Mouse (Mus musculus) left cerebral cortex, adult 8-10 months (tissue): ENCODE data around the gene Myl4. TPM values are rescaled to one million over a fixed set of nuclear protein-coding genes. Genes with fewer than 3 reads are reported as not detected.
"Not testable (repeated sequence)": the region's sequence is repeated elsewhere in the genome, so short reads cannot be mapped to it uniquely, and the experiment has no call there.

Experiments used
- DNase-seq, 2 experiments: peaks; one replicate each; pipeline ENCODE4 v3.0.0; 2022; ENCODE audit warnings: low spot score in 2 of 2
- total RNA-seq, 4 experiments: library from RNA; stranded (reverse); gene quantifications; 2 replicates each; pipeline ENCODE4 v1.2.4; 2022

Myl4 gene
- 10 to 100 TPM; 16.9 to 21.9 (median 18.7) TPM for total RNA-seq

- DNase-seq, result peak; percentile 97 to 100
These were observed at the start of gene Myl4, which contains the start of gene Cdc27 for GRCm38 (mm10) chr11:104550406-104550974. TSS of gene Myl4 (plus strand) at chr11:104550663. TSS of gene Cdc27 (minus strand) at chr11:104550620.

- no peak for DNase-seq
These were observed 42.0 kb upstream of the Myl4 start for GRCm38 (mm10) chr11:104508455-104508854.

GRCm38 (mm10) chr11:104510606-104511005 is 39.9 kb upstream of the Myl4 start:
- DNase-seq, result no peak

GRCm38 (mm10) chr11:104512436-104512835 is 38.0 kb upstream of the Myl4 start:
- DNase-seq, result no peak

- no peak for DNase-seq
These were observed 24.5 kb upstream of the Myl4 start for GRCm38 (mm10) chr11:104525935-104526334.

GRCm38 (mm10) chr11:104536843-104537242 is 13.6 kb upstream of the Myl4 start:
- no peak for DNase-seq

- no peak for DNase-seq
These were observed 12.4 kb upstream of the Myl4 start for GRCm38 (mm10) chr11:104537945-104538555.

- no peak for DNase-seq
These were observed 10.7 kb upstream of the Myl4 start for GRCm38 (mm10) chr11:104539811-104540210.

- not testable (repeated sequence) for DNase-seq
These were observed 7.1 kb upstream of the Myl4 start for GRCm38 (mm10) chr11:104543337-104543736.

- DNase-seq, result no peak
These were observed 6.0 kb upstream of the Myl4 start for GRCm38 (mm10) chr11:104544507-104544906.

- DNase-seq, result no peak
These were observed 3.0 kb upstream of the Myl4 start for GRCm38 (mm10) chr11:104547502-104547901.

- DNase-seq, result peak in 1 of 2 experiments; percentile 39
These were observed 741 bp upstream of the Myl4 start for GRCm38 (mm10) chr11:104549438-104550405.

- DNase-seq, result no peak
These were observed 7.6 kb downstream of the Myl4 start for GRCm38 (mm10) chr11:104558065-104558464.

- DNase-seq, result peak in 1 of 2 experiments; percentile 48
These were observed 8.4 kb downstream of the Myl4 start for GRCm38 (mm10) chr11:104558651-104559403.

GRCm38 (mm10) chr11:104560971-104561370 is 10.5 kb downstream of the Myl4 start:
- DNase-seq, result no peak

- DNase-seq, result peak in 1 of 2 experiments; percentile 52
These were observed 13.0 kb downstream of the Myl4 start for GRCm38 (mm10) chr11:104563496-104563895.

- no peak for DNase-seq
These were observed 14.7 kb downstream of the Myl4 start for GRCm38 (mm10) chr11:104565172-104565571.

GRCm38 (mm10) chr11:104566097-104566496 is 15.6 kb downstream of the Myl4 start:
- DNase-seq, result no peak

GRCm38 (mm10) chr11:104566796-104567195 is 16.3 kb downstream of the Myl4 start:
- no peak for DNase-seq

- DNase-seq, result no peak
These were observed 17.3 kb downstream of the Myl4 start for GRCm38 (mm10) chr11:104567736-104568135.

- no peak for DNase-seq
These were observed 17.9 kb downstream of the Myl4 start for GRCm38 (mm10) chr11:104568326-104568725.
